Mouse (Mus musculus) embryonic fibroblast, embryonic 13.5 days (primary cell): Measurements from ENCODE around the gene Olfr458. TPM values are rescaled to one million over a fixed set of nuclear protein-coding genes. Genes with fewer than 3 reads are reported as not detected.

ENCODE experiments used
- H3K27ac ChIP-seq: 2 replicates; pipeline ENCODE4 v1.5.1; 2012; ENCODE audit warnings: low read length, control low read depth, inconsistent platforms; ENCODE audit not compliant: insufficient read depth
- H3K4me1 ChIP-seq: 2 replicates; pipeline ENCODE4 v1.6.1; 2011; ENCODE audit warnings: low read length; ENCODE audit not compliant: control insufficient read depth, insufficient read depth
- H3K4me3 ChIP-seq: 2 replicates; pipeline ENCODE4 v1.5.1; 2011; ENCODE audit warnings: mild to moderate bottlenecking, control low read depth, low read length; ENCODE audit not compliant: insufficient read depth
- CTCF ChIP-seq: IDR thresholded peaks from 2 replicates; pipeline ENCODE4 v1.5.1; 2011; ENCODE audit warnings: mild to moderate bottlenecking, control low read depth, low read length, moderate library complexity, borderline replicate concordance; ENCODE audit not compliant: insufficient read depth
- POLR2A ChIP-seq: IDR thresholded peaks from 2 replicates; pipeline ENCODE4 v1.6.1; 2011; ENCODE audit warnings: low read depth, mild to moderate bottlenecking, control low read depth, low read length, moderate library complexity
- polyA plus RNA-seq: library from polyadenylated mRNA; stranded (reverse); fragments of >200 nt; gene quantifications from 2 replicates; pipeline ENCODE4 v1.2.4, GENCODE M21; 2011; ENCODE audit warnings: low read depth; ENCODE audit not compliant: missing spikeins, insufficient read length

Olfr458 gene
- polyA plus RNA-seq, 1 experiment = not detected

DNA sequence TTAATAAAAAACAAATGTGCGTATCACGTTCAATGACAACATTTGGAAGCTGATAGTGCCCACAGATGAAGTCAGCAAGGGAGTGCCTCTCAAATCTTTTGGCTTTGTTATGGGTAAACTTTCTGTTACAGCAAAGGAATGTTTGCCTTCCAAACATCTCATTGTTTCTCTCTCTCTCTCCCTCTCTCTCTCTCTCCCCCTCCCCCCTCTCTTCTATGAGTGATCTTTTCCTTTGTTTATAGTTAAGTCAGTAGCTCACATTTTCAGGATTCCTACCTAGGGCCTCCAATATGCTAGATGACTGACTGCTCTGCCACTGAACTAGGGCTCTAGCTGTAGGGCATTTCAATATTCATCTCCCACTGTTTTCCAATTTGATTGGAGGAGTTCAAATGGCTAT, 20.5 kb downstream of the Olfr458 start:
- H3K4me1 ChIP-seq = no peaks in the 10 kb centered on the region
- TF ChIP-seq CTCF = no peak
- no peak for TF ChIP-seq POLR2A
- H3K27ac ChIP-seq = no peak overlapping the region
- H3K4me3 ChIP-seq = no peak overlapping the region

DNA sequence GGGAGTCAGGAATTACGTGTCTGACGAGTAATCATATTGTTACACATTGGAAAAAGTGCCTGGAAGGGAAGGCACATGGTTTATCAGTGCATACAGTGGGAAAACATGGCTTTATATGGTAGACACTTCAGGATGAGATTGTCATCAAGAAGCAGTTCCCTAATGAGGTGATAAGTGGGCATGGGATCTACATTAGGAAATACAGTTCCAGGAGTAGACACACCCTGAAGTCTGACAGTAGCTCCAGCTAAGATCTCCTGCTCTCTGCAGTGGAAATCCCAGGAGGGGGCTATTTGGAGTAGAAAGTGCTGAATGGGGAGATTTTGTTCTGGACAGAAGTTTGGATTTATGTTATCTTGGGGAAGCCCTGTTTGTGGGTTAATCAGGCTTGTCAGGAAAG, 23.6 kb downstream of the Olfr458 start:
- H3K4me1 ChIP-seq = no peaks in the 10 kb centered on the region
- no peak for TF ChIP-seq POLR2A
- TF ChIP-seq CTCF = no peak

DNA sequence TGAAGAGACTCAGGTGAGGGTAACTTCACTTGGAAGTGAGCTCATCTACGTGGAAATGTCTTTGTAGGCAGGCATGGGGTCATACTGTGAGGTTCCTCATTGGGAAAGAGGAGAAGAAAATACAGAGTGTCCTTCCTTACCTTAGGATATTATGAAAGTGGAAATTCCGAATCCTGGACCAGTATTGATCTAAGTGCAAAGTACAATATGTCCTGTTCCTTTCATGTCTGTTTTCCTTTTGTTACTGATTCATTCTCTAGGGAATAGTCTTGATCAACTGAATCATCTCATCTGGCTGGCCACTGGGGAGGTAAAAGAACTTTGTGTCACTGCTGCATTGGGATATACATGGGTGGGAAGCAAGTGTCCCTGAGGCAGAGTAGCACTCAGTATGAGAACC, 29.5 kb downstream of the Olfr458 start:
- H3K4me1 ChIP-seq = no peaks in the 10 kb centered on the region
- H3K27ac ChIP-seq = no peak overlapping the region
- H3K4me3 ChIP-seq = no peak overlapping the region
- TF ChIP-seq CTCF (no peak), POLR2A (no peak)

More for the DNA sequence above, 23.6 kb downstream of the Olfr458 start:
- no peak overlapping the region for H3K4me3 ChIP-seq
- no peak overlapping the region for H3K27ac ChIP-seq

DNA sequence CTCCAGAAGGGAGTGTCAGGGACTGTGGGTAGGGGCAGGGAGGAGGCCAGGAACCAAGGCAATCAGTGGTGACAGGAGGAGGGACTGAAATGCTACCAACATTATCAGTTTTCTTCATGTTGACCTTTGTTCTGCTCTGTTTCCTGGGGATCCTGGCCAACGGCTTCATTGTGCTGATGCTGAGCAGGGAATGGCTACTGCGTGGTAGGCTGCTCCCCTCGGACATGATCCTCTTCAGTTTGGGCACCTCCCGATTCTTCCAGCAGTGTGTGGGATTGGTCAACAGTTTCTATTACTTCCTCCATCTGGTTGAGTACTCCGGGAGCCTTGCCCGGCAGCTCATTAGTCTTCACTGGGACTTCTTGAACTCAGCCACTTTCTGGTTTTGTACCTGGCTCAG, 30.6 kb downstream of the Olfr458 start, which contains the start of gene Tas2r126:
Gene Tas2r126, plus strand, starts transcription at position 90 of the 400 bp plus-strand sequence.
- Histone ChIP-seq H3K27ac (no peak within 1 kb of the TSS), H3K4me3 (no peak within 1 kb of the TSS), H3K4me1 (no peaks in the 10 kb centered on the region)
- TF ChIP-seq CTCF = no peak
- no peak for TF ChIP-seq POLR2A

DNA sequence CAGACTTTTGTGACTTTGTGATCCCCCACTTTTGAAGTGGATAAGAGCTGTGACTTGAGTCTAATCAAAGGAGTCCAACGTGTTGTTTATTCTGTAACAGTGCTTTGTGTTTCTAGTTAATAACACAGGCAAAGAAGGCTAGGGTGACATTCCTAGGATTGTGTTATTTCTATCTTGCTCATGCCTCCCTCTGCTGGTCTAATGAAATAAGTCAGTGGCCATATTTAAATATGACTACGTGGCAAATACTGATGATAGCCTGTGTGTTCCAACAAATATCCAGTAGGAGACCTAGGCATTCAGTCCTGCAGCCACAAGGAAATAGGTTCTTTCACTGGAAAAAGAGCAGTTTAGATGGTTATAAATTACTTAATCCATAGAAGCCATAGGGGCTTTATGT, 31.4 kb downstream of the Olfr458 start:
- no peaks in the 10 kb centered on the region for H3K4me1 ChIP-seq
- H3K4me3 ChIP-seq = no peak overlapping the region
- TF ChIP-seq CTCF (no peak), POLR2A (no peak)
- no peak overlapping the region for H3K27ac ChIP-seq

DNA sequence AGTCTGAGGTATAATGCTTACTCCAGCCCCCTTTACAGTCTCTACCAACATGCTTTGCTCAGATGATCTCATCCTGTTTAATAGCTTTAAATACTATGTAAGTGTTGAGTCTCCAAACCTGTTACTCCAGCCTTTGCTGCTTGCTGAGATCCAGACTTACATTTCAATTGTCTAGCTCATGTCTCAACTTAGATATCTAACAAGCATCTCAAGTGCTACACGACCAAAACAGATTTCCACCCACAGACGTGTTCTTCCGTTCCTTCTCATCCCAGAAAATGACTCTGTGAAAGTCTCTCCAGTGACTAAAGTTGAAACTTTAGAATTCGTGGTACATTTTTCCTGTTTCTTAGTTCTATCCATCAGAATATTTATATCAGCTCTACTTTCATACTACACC, 38.7 kb downstream of the Olfr458 start:
- Histone ChIP-seq H3K4me3 (no peak overlapping the region), H3K4me1 (no peaks in the 10 kb centered on the region; the same call in 1 of the 2 replicates), H3K27ac (no peak overlapping the region)
- TF ChIP-seq CTCF = no peak
- no peak for TF ChIP-seq POLR2A

DNA sequence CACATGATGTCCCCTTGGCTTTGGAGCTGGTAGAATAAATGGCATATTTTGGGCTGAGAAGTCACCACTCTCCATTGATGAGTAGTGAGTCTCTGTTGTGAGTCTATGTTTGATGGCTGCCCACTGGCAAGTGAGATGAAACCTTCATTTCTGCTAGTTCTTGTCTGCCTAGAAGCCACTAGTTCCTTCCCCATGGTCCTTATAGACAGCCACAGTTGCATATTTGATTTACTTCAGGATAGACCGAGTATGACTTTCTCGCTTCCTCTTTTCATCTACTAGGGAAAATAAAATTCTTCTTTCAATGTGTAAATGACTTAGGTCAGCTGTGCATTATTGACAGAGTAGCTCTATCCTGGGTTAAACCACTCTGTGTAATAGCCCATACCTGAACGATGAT, 40.5 kb downstream of the Olfr458 start:
- no peak for TF ChIP-seq POLR2A

DNA sequence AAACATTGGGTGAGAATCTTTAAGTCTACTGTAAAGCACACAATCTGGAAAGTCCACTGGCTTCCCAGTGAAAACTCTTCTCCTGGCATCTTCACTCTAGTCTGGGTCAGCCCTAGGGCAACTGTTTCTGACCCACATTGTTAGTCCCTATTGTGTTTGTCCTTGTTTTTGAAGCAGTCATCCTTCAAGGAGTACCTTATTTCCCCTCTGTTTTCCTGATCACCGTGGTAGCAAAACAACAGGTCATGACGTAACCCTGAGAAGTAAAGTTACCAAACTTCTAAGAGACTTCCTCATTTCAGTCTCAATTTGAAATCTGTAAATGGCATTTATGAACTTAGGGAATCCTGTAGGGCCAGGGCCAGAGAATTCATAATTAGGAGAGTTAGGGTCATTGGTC, 43.6 kb downstream of the Olfr458 start:
- TF ChIP-seq CTCF (no peak), POLR2A (no peak)
- Histone ChIP-seq H3K4me3 (no peak overlapping the region), H3K4me1 (no peaks in the 10 kb centered on the region; the same call in 1 of the 2 replicates), H3K27ac (no peak overlapping the region)

More for the DNA sequence above, 40.5 kb downstream of the Olfr458 start:
- no peak overlapping the region for H3K27ac ChIP-seq
- H3K4me1 ChIP-seq = no peaks in the 10 kb centered on the region; the same call in 1 of the 2 replicates
- no peak overlapping the region for H3K4me3 ChIP-seq

DNA sequence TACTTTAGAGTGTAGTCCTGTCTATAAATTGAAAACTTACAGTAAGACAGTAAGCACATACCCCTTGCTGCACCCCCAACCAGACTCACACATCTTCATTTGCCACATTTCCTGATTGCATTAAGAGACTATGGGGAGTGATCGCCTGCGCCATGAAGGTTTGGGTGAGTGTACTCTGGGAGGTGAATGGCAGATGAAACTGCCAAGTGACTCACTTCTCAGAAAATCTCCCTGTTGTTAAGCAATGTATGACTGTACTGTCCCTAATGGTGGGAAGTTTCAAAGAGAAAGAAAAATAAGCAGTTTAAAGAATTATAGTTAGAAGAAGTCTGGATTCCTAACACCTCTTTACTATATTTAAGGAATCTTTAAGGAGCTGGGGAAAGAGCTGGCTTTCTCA, 45.6 kb downstream of the Olfr458 start:
- H3K4me1 ChIP-seq = no peaks in the 10 kb centered on the region; the same call in 1 of the 2 replicates
- H3K27ac ChIP-seq = peak overlapping the region; percentile 56; the same call in 1 of the 2 replicates
- no peak overlapping the region for H3K4me3 ChIP-seq
- TF ChIP-seq POLR2A (no peak), CTCF (no peak)

Other genes starting within 250 kb of the Olfr458 start
- gene Tas2r144, start 249.9 kb downstream of the Olfr458 start, polyA plus RNA-seq = not detected in 2 replicates
- gene Gstk1, start 219.3 kb downstream of the Olfr458 start, polyA plus RNA-seq = 6.2 and 8.6 TPM in 2 replicates
- not detected in 2 replicates for gene Tmem139, start 203.2 kb downstream of the Olfr458 start, polyA plus RNA-seq
- gene Casp2, start 200.2 kb downstream of the Olfr458 start, polyA plus RNA-seq = 16.5 and 24.9 TPM in 2 replicates
- gene Clcn1, start 178.5 kb downstream of the Olfr458 start, polyA plus RNA-seq = 0.38 TPM in 1 of 2 replicates, not detected in the other
- gene Fam131b, start 140.6 kb downstream of the Olfr458 start, polyA plus RNA-seq = 5.7 and 6.7 TPM in 2 replicates
- gene Zyx, start 115.6 kb downstream of the Olfr458 start, polyA plus RNA-seq = 250 and 305 TPM in 2 replicates
- gene Epha1, start 91.9 kb downstream of the Olfr458 start, polyA plus RNA-seq = 2.1 and 5.2 TPM in 2 replicates
- gene Tas2r143, start 65.0 kb downstream of the Olfr458 start, polyA plus RNA-seq = not detected in 2 replicates
- not detected in 2 replicates for gene Tas2r135, start 59.8 kb downstream of the Olfr458 start, polyA plus RNA-seq
- not detected in 2 replicates for gene Tas2r126, start 30.7 kb downstream of the Olfr458 start, polyA plus RNA-seq
- gene Olfr457, start 11.1 kb upstream of the Olfr458 start, polyA plus RNA-seq = not detected in 2 replicates
- not detected in 2 replicates for gene Olfr456, start 22.0 kb upstream of the Olfr458 start, polyA plus RNA-seq
- not detected in 2 replicates for gene Olfr455, start 82.4 kb upstream of the Olfr458 start, polyA plus RNA-seq
- not detected in 2 replicates for gene Tcaf3, start 132.5 kb upstream of the Olfr458 start, polyA plus RNA-seq
- 8.8 and 10.8 TPM in 2 replicates for gene Tcaf2, start 180.1 kb upstream of the Olfr458 start, polyA plus RNA-seq
- gene Tcaf1, start 244.9 kb upstream of the Olfr458 start, polyA plus RNA-seq = 70.1 and 78.0 TPM in 2 replicates